Mouse (Mus musculus) midbrain, embryonic 11.5 days (tissue): ENCODE results near the gene Kctd19. TPM values are rescaled to one million over a fixed set of nuclear protein-coding genes. Genes with fewer than 3 reads are reported as not detected.

ENCODE experiments used
- polyA plus RNA-seq: library from polyadenylated mRNA; unstranded; fragments of >200 nt; fragmentation: Nextera tagmentation; extraction: Ambion mirVana; gene quantifications from 2 replicates; pipeline ENCODE4 v1.2.1, GENCODE M21; 2014

Kctd19 gene
- polyA plus RNA-seq, 1 experiment from 2014 or later, result not detected

Other genes starting within 250 kb of the Kctd19 start
- gene Cbfb, start 242.8 kb downstream of the Kctd19 start, polyA plus RNA-seq, result 49.8 and 60.2 TPM in 2 replicates
- gene D230025D16Rik, start 188.4 kb downstream of the Kctd19 start, polyA plus RNA-seq, result 32.3 and 32.9 TPM in 2 replicates
- gene B3gnt9, start 158.3 kb downstream of the Kctd19 start, polyA plus RNA-seq, result 5.6 and 6.1 TPM in 2 replicates
- gene Tradd, start 148.9 kb downstream of the Kctd19 start, polyA plus RNA-seq, result 11.3 and 15.0 TPM in 2 replicates
- 0.84 and 1.5 TPM in 2 replicates for gene Fbxl8, start 148.9 kb downstream of the Kctd19 start, polyA plus RNA-seq
- gene Hsf4, start 143.7 kb downstream of the Kctd19 start, polyA plus RNA-seq, result not detected in 2 replicates
- 2.0 and 3.2 TPM in 2 replicates for gene Nol3, start 137.4 kb downstream of the Kctd19 start, polyA plus RNA-seq
- gene 4931428F04Rik, start 123.6 kb downstream of the Kctd19 start, polyA plus RNA-seq, result 34.2 and 34.4 TPM in 2 replicates
- gene Exoc3l, start 117.4 kb downstream of the Kctd19 start, polyA plus RNA-seq, result 6.4 and 8.6 TPM in 2 replicates
- 94.9 and 101 TPM in 2 replicates for gene E2f4, start 115.8 kb downstream of the Kctd19 start, polyA plus RNA-seq
- gene Elmo3, start 107.9 kb downstream of the Kctd19 start, polyA plus RNA-seq, result 0.81 and 1.8 TPM in 2 replicates
- gene Lrrc29, start 87.2 kb downstream of the Kctd19 start, polyA plus RNA-seq, result 0.91 and 1.1 TPM in 2 replicates
- 87.6 and 91.4 TPM in 2 replicates for gene Tmem208, start 87.1 kb downstream of the Kctd19 start, polyA plus RNA-seq
- gene Fhod1, start 65.5 kb downstream of the Kctd19 start, polyA plus RNA-seq, result 1.6 and 2.0 TPM in 2 replicates
- 2.9 and 3.2 TPM in 2 replicates for gene Slc9a5, start 64.7 kb downstream of the Kctd19 start, polyA plus RNA-seq
- 0.55 and 0.61 TPM in 2 replicates for gene Plekhg4, start 40.2 kb downstream of the Kctd19 start, polyA plus RNA-seq
- gene Lrrc36, start 69 bp upstream of the Kctd19 start, polyA plus RNA-seq, result 1.9 and 2.7 TPM in 2 replicates
- gene Tppp3, start 58.0 kb upstream of the Kctd19 start, polyA plus RNA-seq, result 106 and 107 TPM in 2 replicates
- gene Zdhhc1, start 83.4 kb upstream of the Kctd19 start, polyA plus RNA-seq, result 14.5 and 19.0 TPM in 2 replicates
- 19.8 and 24.3 TPM in 2 replicates for gene Hsd11b2, start 105.3 kb upstream of the Kctd19 start, polyA plus RNA-seq
- 121 and 129 TPM in 2 replicates for gene Atp6v0d1, start 152.5 kb upstream of the Kctd19 start, polyA plus RNA-seq
- 10.5 and 12.9 TPM in 2 replicates for gene Ripor1, start 191.8 kb upstream of the Kctd19 start, polyA plus RNA-seq
- 112 and 115 TPM in 2 replicates for gene Ctcf, start 223.1 kb upstream of the Kctd19 start, polyA plus RNA-seq
- gene Agrp, start 223.9 kb upstream of the Kctd19 start, polyA plus RNA-seq, result 0.56 and 0.68 TPM in 2 replicates